Mouse (Mus musculus): ENCODE measurements around the gene Rfc2. TPM values are rescaled to one million over a fixed set of nuclear protein-coding genes. Genes with fewer than 3 reads are reported as not detected.

Gene Rfc2
- polyA plus RNA-seq, 1 experiment from 2014 or later, result 228 TPM

- H3K4me1 ChIP-seq, result no peaks in the 10 kb centered on the region
- no peak overlapping the region for H3K27ac ChIP-seq
- H3K36me3 ChIP-seq, result peaks cover 76% of the 10 kb centered on the region
- ATAC-seq (ENCODE audit: low FRiP score), result no peak
- no peaks in the 10 kb centered on the region for H3K9me3 ChIP-seq (replicated peaks)
- 89% methylated on average over 11 of the region's 11 CpGs for WGBS
- H3K27me3 ChIP-seq, result no peaks in the 10 kb centered on the region
- no peak overlapping the region for H3K4me3 ChIP-seq
- H3K9ac ChIP-seq, result no peak overlapping the region
- H3K4me2 ChIP-seq (replicated peaks), result no peak overlapping the region
Observed at GRCm38 (mm10) chr5:134592026-134592581, 10.9 kb downstream of the Rfc2 start.

DNA sequence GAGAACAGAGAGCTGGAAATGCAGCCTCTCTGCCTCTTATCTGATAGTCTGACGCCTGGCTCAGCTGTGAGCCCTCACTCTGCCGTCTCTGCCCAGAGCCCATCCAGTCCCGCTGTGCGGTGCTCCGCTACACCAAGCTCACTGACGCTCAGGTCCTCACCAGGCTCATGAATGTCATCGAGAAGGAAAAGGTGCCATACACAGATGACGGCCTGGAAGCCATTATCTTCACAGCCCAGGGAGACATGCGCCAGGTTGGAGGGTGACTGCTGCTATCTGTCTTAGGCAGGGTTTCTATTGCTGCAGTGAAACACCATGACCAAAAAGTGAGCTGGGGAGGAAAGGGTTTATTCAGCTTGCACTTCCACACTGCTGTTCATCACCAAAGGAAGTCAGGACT is 11.9 kb downstream of the Rfc2 start:
- Histone ChIP-seq H3K9me3 (replicated peaks) (no peaks in the 10 kb centered on the region), H3K4me3 (no peak overlapping the region), H3K4me1 (no peaks in the 10 kb centered on the region), H3K9ac (no peak overlapping the region), H3K27ac (no peak overlapping the region), H3K4me2 (replicated peaks) (no peak overlapping the region), H3K36me3 (peaks cover 82% of the 10 kb centered on the region), H3K27me3 (no peaks in the 10 kb centered on the region)
- no peak for ATAC-seq (ENCODE audit: low FRiP score)
- 90% methylated on average over 9 of the region's 9 CpGs for WGBS

DNA sequence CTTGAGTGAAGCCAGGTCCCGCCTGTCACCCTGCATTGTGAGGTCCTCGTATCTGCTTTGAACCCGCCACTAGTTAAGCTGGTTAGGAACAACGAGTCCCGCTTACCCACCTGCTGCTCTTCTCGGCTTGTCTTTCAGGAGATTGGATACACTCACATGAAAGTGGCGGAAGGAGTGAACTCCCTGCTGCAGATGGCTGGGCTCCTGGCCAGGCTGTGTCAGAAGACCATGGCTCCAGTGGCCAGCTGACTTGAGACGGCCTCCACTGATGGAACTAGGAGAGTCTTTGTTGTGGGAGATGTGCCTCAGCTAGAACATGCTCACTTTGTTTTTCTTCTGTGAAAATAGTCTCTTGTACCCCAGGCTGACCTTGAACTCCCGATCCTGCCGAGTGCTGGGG is 16.5 kb downstream of the Rfc2 start:
- Histone ChIP-seq H3K27ac (no peak overlapping the region), H3K36me3 (peaks cover 75% of the 10 kb centered on the region)

GRCm38 (mm10) chr5:134604376-134604775 is 23.2 kb downstream of the Rfc2 start:
- Histone ChIP-seq H3K27me3 (no peaks in the 10 kb centered on the region), H3K36me3 (peaks cover 19% of the 10 kb centered on the region), H3K4me3 (no peak overlapping the region), H3K4me1 (no peaks in the 10 kb centered on the region), H3K9me3 (replicated peaks) (no peaks in the 10 kb centered on the region), H3K4me2 (replicated peaks) (no peak overlapping the region), H3K9ac (no peak overlapping the region), H3K27ac (no peak overlapping the region)
- WGBS, result 79% methylated on average over 11 of the region's 11 CpGs
- ATAC-seq (ENCODE audit: low FRiP score), result no peak

More for the DNA sequence above, 16.5 kb downstream of the Rfc2 start:
- Histone ChIP-seq H3K4me1 (no peaks in the 10 kb centered on the region), H3K4me3 (no peak overlapping the region), H3K4me2 (replicated peaks) (no peak overlapping the region), H3K27me3 (no peaks in the 10 kb centered on the region), H3K9ac (no peak overlapping the region), H3K9me3 (replicated peaks) (no peaks in the 10 kb centered on the region)
- WGBS, result 91% methylated on average over 10 of the region's 10 CpGs
- ATAC-seq (ENCODE audit: low FRiP score), result no peak

- Histone ChIP-seq H3K27ac (no peak overlapping the region), H3K36me3 (peaks cover 5% of the 10 kb centered on the region; the same call in 1 of the 2 replicates), H3K4me3 (no peak overlapping the region), H3K9ac (no peak overlapping the region), H3K9me3 (replicated peaks) (no peaks in the 10 kb centered on the region), H3K4me2 (replicated peaks) (no peak overlapping the region), H3K27me3 (no peaks in the 10 kb centered on the region), H3K4me1 (no peaks in the 10 kb centered on the region)
- ATAC-seq (ENCODE audit: low FRiP score), result no peak
Observed at GRCm38 (mm10) chr5:134606314-134606713, 25.1 kb downstream of the Rfc2 start.

DNA sequence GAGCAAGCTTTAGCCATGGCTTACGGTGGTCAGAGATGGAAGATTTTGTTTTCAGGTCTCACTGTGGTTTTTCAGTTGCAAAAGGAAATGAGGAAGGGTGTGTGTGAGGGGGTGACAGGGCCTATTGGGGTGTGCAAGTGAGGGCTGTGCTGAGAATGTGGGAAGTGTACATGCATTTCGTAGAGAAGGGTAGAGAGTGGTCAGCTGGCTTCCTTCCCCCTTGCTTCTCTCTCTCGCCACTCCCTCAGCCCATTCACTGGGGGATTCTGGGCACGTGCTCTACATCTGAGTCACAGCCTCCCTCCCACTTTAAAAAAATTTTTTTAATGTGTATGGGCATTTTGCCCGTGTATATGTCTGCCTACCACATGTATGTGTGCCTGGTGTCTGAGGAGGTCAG is 26.0 kb downstream of the Rfc2 start:
- Histone ChIP-seq H3K27ac (no peak overlapping the region), H3K9me3 (replicated peaks) (no peaks in the 10 kb centered on the region), H3K9ac (no peak overlapping the region), H3K4me3 (no peak overlapping the region), H3K27me3 (no peaks in the 10 kb centered on the region), H3K4me2 (replicated peaks) (no peak overlapping the region), H3K4me1 (peaks cover 6% of the 10 kb centered on the region), H3K36me3 (peaks cover 5% of the 10 kb centered on the region; the same call in 1 of the 2 replicates)
- 70% methylated on average over 5 of the region's 5 CpGs for WGBS
- no peak for ATAC-seq (ENCODE audit: low FRiP score)

DNA sequence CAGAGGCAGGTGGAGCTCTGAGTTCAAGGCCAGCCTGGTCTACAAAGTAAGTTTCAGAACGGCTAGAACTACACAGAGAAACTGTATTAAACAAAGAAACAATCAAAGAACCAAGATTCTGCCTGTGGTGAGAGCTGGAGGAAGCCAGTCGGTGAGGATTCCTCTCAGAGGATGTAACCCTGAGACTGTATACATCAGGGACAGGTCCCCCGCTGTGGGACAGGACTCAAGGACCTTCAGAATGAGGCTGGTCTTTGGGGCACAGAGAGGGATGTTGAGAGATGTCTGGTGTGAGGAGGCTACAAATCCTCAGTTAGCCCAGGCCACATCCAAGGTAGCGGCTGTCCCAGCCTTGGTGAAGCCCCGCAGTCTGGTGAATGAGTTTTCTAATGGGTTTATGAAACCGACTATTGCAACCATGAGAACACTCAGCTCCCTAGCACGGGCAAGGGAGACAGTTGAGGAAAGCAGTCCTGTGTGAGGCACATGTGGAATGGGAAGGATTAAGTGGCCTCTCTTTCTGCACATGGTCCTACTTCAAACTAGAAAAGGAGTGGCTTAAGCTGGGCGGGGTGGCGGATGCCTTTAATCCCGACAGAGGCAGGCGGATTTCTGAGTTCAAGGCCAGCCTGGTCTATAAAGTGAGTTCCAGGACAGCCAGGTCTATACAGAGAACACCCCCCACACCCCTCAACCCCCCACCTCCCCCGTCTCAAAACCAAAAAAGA is 28.9 kb downstream of the Rfc2 start:
- Histone ChIP-seq H3K9ac (no peak overlapping the region), H3K4me3 (no peak overlapping the region), H3K4me2 (replicated peaks) (no peak overlapping the region), H3K27me3 (no peaks in the 10 kb centered on the region), H3K36me3 (peaks cover 5% of the 10 kb centered on the region; the same call in 1 of the 2 replicates), H3K27ac (no peak overlapping the region), H3K4me1 (peaks cover 11% of the 10 kb centered on the region), H3K9me3 (replicated peaks) (no peaks in the 10 kb centered on the region)
- no peak for ATAC-seq (ENCODE audit: low FRiP score)
- 87% methylated on average over 12 of the region's 12 CpGs for WGBS

DNA sequence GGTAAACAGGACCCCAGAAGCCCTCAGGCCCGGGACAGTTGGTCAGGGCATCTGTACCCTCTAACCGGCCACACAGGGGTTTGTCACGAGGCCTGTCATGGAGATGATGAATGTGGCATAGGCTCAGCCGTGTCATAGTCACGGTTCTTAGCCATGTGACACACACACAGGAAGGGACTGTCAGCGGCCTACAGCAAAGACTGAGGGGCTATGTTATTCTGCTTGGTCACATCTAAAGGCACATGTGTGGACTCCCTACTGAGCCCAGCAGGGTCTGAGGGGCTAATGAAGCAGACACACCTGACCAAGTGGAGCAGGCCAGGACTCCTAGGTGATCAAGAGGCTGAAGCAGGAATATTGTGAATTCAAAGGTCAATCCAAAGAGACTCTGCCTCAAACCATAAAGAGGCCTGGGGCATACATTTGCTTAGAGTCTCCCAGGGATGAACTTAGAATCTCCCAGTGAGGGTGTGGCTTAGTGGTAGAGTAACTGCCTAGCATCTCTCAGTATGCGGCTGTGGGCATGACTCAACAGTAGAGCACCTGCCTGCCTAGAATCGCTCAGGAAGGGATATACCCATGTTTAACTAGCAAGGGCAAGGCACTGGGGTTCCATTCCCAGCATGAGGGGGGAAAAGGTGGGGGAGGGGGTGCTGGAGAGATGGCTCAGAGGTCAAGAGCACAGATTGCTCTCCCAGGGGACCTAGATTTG is 30.8 kb downstream of the Rfc2 start:
- H3K9me3 ChIP-seq (replicated peaks), result no peaks in the 10 kb centered on the region
- H3K27ac ChIP-seq, result peak overlapping the region; percentile 62
- no peak overlapping the region for H3K4me2 ChIP-seq (replicated peaks)
- H3K9ac ChIP-seq, result no peak overlapping the region
- H3K27me3 ChIP-seq, result no peaks in the 10 kb centered on the region
- peak; percentile 51; the same call in 1 of the 2 replicates for ATAC-seq (ENCODE audit: low FRiP score)
- no peak overlapping the region for H3K4me3 ChIP-seq
- WGBS, result 57% methylated on average over 8 of the region's 8 CpGs
- peaks cover 11% of the 10 kb centered on the region for H3K4me1 ChIP-seq
- H3K36me3 ChIP-seq, result 0 out of 2 replicates have a peak, but pooled peaks cover 4% of the 10 kb centered on the region

DNA sequence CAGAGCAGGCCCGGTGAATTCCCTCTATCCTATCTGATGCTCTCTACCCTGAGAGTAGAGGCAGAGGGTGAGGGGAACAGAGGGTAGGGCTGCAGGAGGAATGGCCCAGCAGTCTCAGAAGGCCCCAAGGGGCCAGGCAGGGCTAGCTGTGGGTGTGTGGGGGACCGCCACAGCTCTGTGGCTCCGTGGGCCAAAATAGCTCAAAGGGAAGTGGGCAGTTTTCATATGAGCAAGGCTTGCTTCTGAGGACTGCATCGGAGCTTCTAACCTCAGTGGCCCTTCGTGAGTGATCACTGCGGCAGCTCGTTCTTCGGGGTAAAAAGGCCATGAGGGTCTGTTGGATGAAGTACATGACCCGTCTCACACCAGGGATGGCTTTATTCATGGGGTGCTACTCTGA is 32.6 kb downstream of the Rfc2 start:
- ATAC-seq (ENCODE audit: low FRiP score), result no peak
- Histone ChIP-seq H3K27ac (no peak overlapping the region), H3K4me2 (replicated peaks) (no peak overlapping the region), H3K9ac (no peak overlapping the region), H3K4me3 (no peak overlapping the region), H3K27me3 (no peaks in the 10 kb centered on the region), H3K9me3 (replicated peaks) (no peaks in the 10 kb centered on the region), H3K36me3 (peaks cover 19% of the 10 kb centered on the region), H3K4me1 (peaks cover 11% of the 10 kb centered on the region)
- WGBS, result 88% methylated on average over 9 of the region's 9 CpGs

GRCm38 (mm10) chr5:134614296-134614695 is 33.1 kb downstream of the Rfc2 start:
- no peak overlapping the region for H3K27ac ChIP-seq
- WGBS, result 93% methylated on average over 8 of the region's 8 CpGs

DNA sequence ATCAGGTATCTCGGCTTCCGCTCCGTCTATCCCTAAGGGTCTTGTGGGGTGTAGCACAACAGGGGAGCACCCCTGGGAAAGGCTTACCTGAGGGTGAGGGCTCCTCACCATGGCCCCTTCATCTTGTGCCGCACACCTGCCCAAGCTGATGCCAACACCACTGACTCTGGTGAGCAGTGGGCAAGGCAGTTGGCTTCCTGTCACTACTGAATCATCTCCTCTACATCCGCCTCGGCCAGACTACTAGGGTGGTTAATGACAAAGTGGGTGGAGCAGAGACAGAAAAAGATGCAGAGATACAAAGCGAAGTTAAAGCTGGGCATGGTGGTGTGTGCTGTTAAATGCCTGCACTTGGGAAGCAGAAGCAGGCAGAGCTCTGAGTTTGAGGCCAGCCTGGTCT is 33.6 kb downstream of the Rfc2 start, which contains the start of gene Lat2:
TSS of gene Lat2 (minus strand) at position 224 of the 400 bp plus-strand sequence.
- H3K36me3 ChIP-seq, result peaks cover 30% of the 10 kb centered on the region
- H3K27ac ChIP-seq, result no peak within 1 kb of the TSS; the same call in 1 of the 2 replicates
- WGBS, result 92% methylated on average over 7 of the region's 7 CpGs
- no peak for ATAC-seq (ENCODE audit: low FRiP score)
- peaks cover 11% of the 10 kb centered on the region for H3K4me1 ChIP-seq
- H3K27me3 ChIP-seq, result no peaks in the 10 kb centered on the region
- no peaks in the 10 kb centered on the region for H3K9me3 ChIP-seq (replicated peaks)
- no peak within 1 kb of the TSS for H3K9ac ChIP-seq
- no peak within 1 kb of the TSS for H3K4me2 ChIP-seq (replicated peaks)
- no peak within 1 kb of the TSS for H3K4me3 ChIP-seq

More at GRCm38 (mm10) chr5:134614296-134614695, 33.1 kb downstream of the Rfc2 start:
- H3K4me3 ChIP-seq, result no peak overlapping the region
- peaks cover 11% of the 10 kb centered on the region for H3K4me1 ChIP-seq
- no peaks in the 10 kb centered on the region for H3K9me3 ChIP-seq (replicated peaks)
- no peak overlapping the region for H3K9ac ChIP-seq
- no peak for ATAC-seq (ENCODE audit: low FRiP score)
- no peaks in the 10 kb centered on the region for H3K27me3 ChIP-seq
- peaks cover 24% of the 10 kb centered on the region for H3K36me3 ChIP-seq
- H3K4me2 ChIP-seq (replicated peaks), result no peak overlapping the region

- H3K4me1 ChIP-seq, result peaks cover 11% of the 10 kb centered on the region
- H3K9ac ChIP-seq, result no peak overlapping the region
- H3K4me3 ChIP-seq, result no peak overlapping the region
- H3K36me3 ChIP-seq, result peaks cover 35% of the 10 kb centered on the region
- ATAC-seq (ENCODE audit: low FRiP score), result no peak
- H3K27me3 ChIP-seq, result no peaks in the 10 kb centered on the region
- WGBS, result 88% methylated on average over 8 of the region's 8 CpGs
- no peak overlapping the region; the same call in 1 of the 2 replicates for H3K27ac ChIP-seq
- H3K9me3 ChIP-seq (replicated peaks), result no peaks in the 10 kb centered on the region
- H3K4me2 ChIP-seq (replicated peaks), result no peak overlapping the region
Observed at GRCm38 (mm10) chr5:134615380-134615779, 34.2 kb downstream of the Rfc2 start.
